Mouse (Mus musculus): ENCODE results near the gene Rab42. TPM values are rescaled to one million over a fixed set of nuclear protein-coding genes. Genes with fewer than 3 reads are reported as not detected.

Rab42 gene
- total RNA-seq, 1 experiment from 2014 or later: not detected

DNA sequence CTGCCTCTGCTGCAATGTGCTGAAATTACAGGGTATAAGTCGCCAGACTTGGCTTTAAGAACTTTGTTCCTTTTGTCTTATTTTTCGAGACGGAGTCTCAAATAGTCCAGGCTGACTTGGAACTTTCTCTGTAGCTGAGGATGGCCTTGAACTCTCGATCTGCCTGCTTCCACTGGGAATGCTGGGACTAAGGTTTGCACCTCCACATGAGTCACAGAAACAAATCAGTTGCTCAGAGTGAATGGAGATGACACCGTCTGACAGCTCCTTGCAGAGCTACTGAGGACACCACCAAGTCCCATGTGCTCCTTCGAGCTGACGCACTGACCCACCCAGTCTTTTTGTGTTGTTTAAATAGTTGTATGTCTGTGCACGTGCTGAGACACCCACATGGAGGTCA, 50.1 kb downstream of the Rab42 start:
- ATAC-seq (replicated peaks; ENCODE audit: insufficient number of reproducible peaks, low FRiP score, low TSS enrichment, poor library complexity, severe bottlenecking): no peak

Other genes with a start within 250 kb of the Rab42 start
- 0.19 to 2.2 TPM (median 0.85 TPM) in 3 replicates for gene Gm10300, start 228.7 kb downstream of the Rab42 start, total RNA-seq (2017)
- gene Epb41, start 228.1 kb downstream of the Rab42 start, total RNA-seq (2017): 92.6 to 112 TPM (median 98.1 TPM) in 3 replicates
- not detected in 3 replicates for gene Oprd1, start 158.9 kb downstream of the Rab42 start, total RNA-seq (2017)
- 47.1 to 94.4 TPM (median 48.4 TPM) in 3 replicates for gene Ythdf2, start 91.1 kb downstream of the Rab42 start, total RNA-seq (2017)
- 17.3 to 29.1 TPM (median 20.7 TPM) in 3 replicates for gene Gmeb1, start 41.8 kb downstream of the Rab42 start, total RNA-seq (2017)
- gene Taf12, start 29.0 kb downstream of the Rab42 start, total RNA-seq (2017): 16.0 to 41.7 TPM (median 37.0 TPM) in 3 replicates
- gene Trnau1ap, start 26.2 kb upstream of the Rab42 start, total RNA-seq (2017): 42.3 to 56.8 TPM (median 49.3 TPM) in 3 replicates
- gene Rcc1, start 50.2 kb upstream of the Rab42 start, total RNA-seq (2017): 2.9 to 7.7 TPM (median 6.1 TPM) in 3 replicates
- gene Phactr4, start 119.1 kb upstream of the Rab42 start, total RNA-seq (2017): 3.2 to 22.5 TPM (median 9.0 TPM) in 3 replicates
- gene Med18, start 160.5 kb upstream of the Rab42 start, total RNA-seq (2017): 1.3 to 9.4 TPM (median 8.8 TPM) in 3 replicates
- gene Sesn2, start 207.1 kb upstream of the Rab42 start, total RNA-seq (2017): 4.9 to 6.0 TPM (median 5.2 TPM) in 3 replicates
- gene Atpif1, start 230.3 kb upstream of the Rab42 start, total RNA-seq (2017): 103 to 180 TPM (median 116 TPM) in 3 replicates
- gene Dnajc8, start 232.2 kb upstream of the Rab42 start, total RNA-seq (2017): 510 to 713 TPM (median 673 TPM) in 3 replicates